Mouse (Mus musculus) macrophage (primary cell): Measurements from ENCODE around the gene Foxn1. TPM values are rescaled to one million over a fixed set of nuclear protein-coding genes. Genes with fewer than 3 reads are reported as not detected.

ENCODE experiments used
- H3K27ac ChIP-seq: fragments of 350-480 bp; formaldehyde crosslinking; 2 replicates; pipeline ENCODE4 v1.9.0; 2021
- H3K36me3 ChIP-seq: fragments of 350-480 bp; formaldehyde crosslinking; 2 replicates; pipeline ENCODE4 v1.9.0; 2021; ENCODE audit errors: inconsistent target
- H3K4me3 ChIP-seq: fragments of 350-480 bp; formaldehyde crosslinking; 2 replicates; pipeline ENCODE4 v1.9.0; 2021; ENCODE audit errors: inconsistent target
- H3K79me2 ChIP-seq: fragments of 350-480 bp; formaldehyde crosslinking; 2 replicates; pipeline ENCODE4 v1.9.0; 2021; ENCODE audit errors: inconsistent target
- WGBS: methylation state at CpG from one replicate; pipeline ENCODE4 v1.1.7; 2026; ENCODE audit warnings: inconsistent platforms; ENCODE audit not compliant: missing documents; 5-methylcytosine and 5-hydroxymethylcytosine counted together
- polyA plus RNA-seq: library from polyadenylated mRNA; stranded (reverse); fragments of 250-400 nt; gene quantifications from 3 replicates; pipeline ENCODE4 v1.2.4, GENCODE M21; 2018; ENCODE audit warnings: inconsistent platforms

Gene Foxn1
- polyA plus RNA-seq, 1 experiment from 2014 or later, result not detected

DNA sequence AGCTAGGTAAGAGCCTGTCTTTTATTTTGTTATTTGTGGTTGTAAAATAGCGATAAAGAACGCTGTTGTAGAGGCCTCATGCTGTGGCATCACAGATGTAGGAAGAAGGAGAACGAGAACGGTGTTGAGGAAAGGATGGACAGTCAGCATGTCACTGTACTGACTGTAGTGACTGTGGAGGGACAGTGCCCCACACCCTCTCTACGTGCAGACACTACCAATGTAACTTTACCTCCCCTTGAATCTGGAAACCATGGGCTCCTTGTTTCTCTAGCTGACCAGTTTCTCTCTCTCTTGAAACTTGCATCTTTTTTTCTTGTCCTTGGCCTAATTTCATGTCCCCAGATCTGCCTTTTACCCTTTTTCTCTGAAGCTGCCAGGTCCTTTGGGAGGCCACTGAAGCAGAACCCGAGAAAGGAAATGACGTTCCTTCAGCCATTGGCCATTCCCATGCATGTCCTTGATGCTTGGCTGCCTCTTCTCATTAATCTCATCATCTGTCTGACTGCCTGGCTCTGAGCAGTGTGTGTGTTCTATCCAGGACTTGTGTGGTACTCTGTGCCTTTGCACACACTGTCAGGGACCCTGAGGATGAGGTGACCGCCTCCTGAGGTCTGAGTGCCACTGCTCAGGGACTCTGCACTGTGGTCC is 75.4 kb downstream of the Foxn1 start:
- H3K79me2 ChIP-seq, result peaks cover 22% of the 10 kb centered on the region
- 95% methylated on average over 8 of the region's 8 CpGs for WGBS
- H3K27ac ChIP-seq, result no peak overlapping the region
- no peaks in the 10 kb centered on the region for H3K36me3 ChIP-seq
- no peak overlapping the region for H3K4me3 ChIP-seq

Other genes with a start within 250 kb of the Foxn1 start
- gene Traf4, start 221.0 kb downstream of the Foxn1 start, polyA plus RNA-seq, result 0.32 to 0.47 TPM (median 0.40 TPM) in 3 replicates
- 0.89 to 2.2 TPM (median 1.7 TPM) in 3 replicates for gene Nek8, start 209.9 kb downstream of the Foxn1 start, polyA plus RNA-seq
- 0.76 to 1.4 TPM (median 1.1 TPM) in 3 replicates for gene Tlcd1, start 209.8 kb downstream of the Foxn1 start, polyA plus RNA-seq
- gene Rpl23a, start 203.0 kb downstream of the Foxn1 start, polyA plus RNA-seq, result 1,342 to 2,240 TPM (median 1,907 TPM) in 3 replicates
- 8.9 to 23.0 TPM (median 16.1 TPM) in 3 replicates for gene Rab34, start 198.1 kb downstream of the Foxn1 start, polyA plus RNA-seq
- gene Proca1, start 193.2 kb downstream of the Foxn1 start, polyA plus RNA-seq, result 0.16 to 0.43 TPM in 2 of 3 replicates, not detected in the other
- 54.6 to 89.4 TPM (median 68.8 TPM) in 3 replicates for gene Sdf2, start 140.8 kb downstream of the Foxn1 start, polyA plus RNA-seq
- 35.9 to 79.5 TPM (median 42.0 TPM) in 3 replicates for gene Supt6, start 140.6 kb downstream of the Foxn1 start, polyA plus RNA-seq
- gene 2610507B11Rik, start 124.8 kb downstream of the Foxn1 start, polyA plus RNA-seq, result 144 to 210 TPM (median 148 TPM) in 3 replicates
- gene BC030499, start 95.7 kb downstream of the Foxn1 start, polyA plus RNA-seq, result 0.32 to 1.4 TPM (median 0.54 TPM) in 3 replicates
- gene Spag5, start 85.0 kb downstream of the Foxn1 start, polyA plus RNA-seq, result 0.66 to 3.3 TPM (median 2.6 TPM) in 3 replicates
- 6.8 to 30.2 TPM (median 7.3 TPM) in 3 replicates for gene Aldoc, start 63.6 kb downstream of the Foxn1 start, polyA plus RNA-seq
- gene Pigs, start 58.1 kb downstream of the Foxn1 start, polyA plus RNA-seq, result 66.8 to 71.6 TPM (median 67.7 TPM) in 3 replicates
- 21.6 to 57.5 TPM (median 31.3 TPM) in 3 replicates for gene Unc119, start 43.1 kb downstream of the Foxn1 start, polyA plus RNA-seq
- gene Slc13a2, start 35.7 kb upstream of the Foxn1 start, polyA plus RNA-seq, result 0.20 to 0.62 TPM (median 0.36 TPM) in 3 replicates
- 5.8 to 11.1 TPM (median 6.3 TPM) in 3 replicates for gene Slc46a1, start 79.1 kb upstream of the Foxn1 start, polyA plus RNA-seq
- gene Sarm1, start 111.2 kb upstream of the Foxn1 start, polyA plus RNA-seq, result 0.04 to 0.16 TPM (median 0.12 TPM) in 3 replicates
- not detected in 3 replicates for gene Vtn, start 112.5 kb upstream of the Foxn1 start, polyA plus RNA-seq
- not detected in 3 replicates for gene Sebox, start 116.9 kb upstream of the Foxn1 start, polyA plus RNA-seq
- 25.0 to 37.9 TPM (median 35.3 TPM) in 3 replicates for gene Tmem199, start 125.6 kb upstream of the Foxn1 start, polyA plus RNA-seq
- gene Poldip2, start 125.6 kb upstream of the Foxn1 start, polyA plus RNA-seq, result 31.1 to 47.7 TPM (median 32.4 TPM) in 3 replicates
- gene Tnfaip1, start 149.8 kb upstream of the Foxn1 start, polyA plus RNA-seq, result 24.7 to 34.4 TPM (median 28.0 TPM) in 3 replicates
- gene Ift20, start 149.8 kb upstream of the Foxn1 start, polyA plus RNA-seq, result 49.9 to 68.6 TPM (median 62.9 TPM) in 3 replicates
- 48.9 to 61.4 TPM (median 53.9 TPM) in 3 replicates for gene Tmem97, start 164.2 kb upstream of the Foxn1 start, polyA plus RNA-seq